Mouse (Mus musculus) heart, adult 18-20 months (tissue): ENCODE data around the gene Psmb10. TPM values are rescaled to one million over a fixed set of nuclear protein-coding genes. Genes with fewer than 3 reads are reported as not detected.

ENCODE experiments used
- microRNA-seq, 2 experiments: library from miRNA; unstranded; fragments of <30 nt; microRNA quantifications; one replicate each; pipeline ENCODE4 v1.2.0; 2022
- total RNA-seq, 2 experiments: library from RNA; stranded (reverse); gene quantifications; 2 replicates each; pipeline ENCODE4 v1.2.3; 2021

Gene Psmb10
- total RNA-seq, 2 experiments from 2014 or later: 72.5 to 92.1 TPM

Small RNAs within 50 kb of the gene (microRNA-seq; reads per million reads assigned to microRNA genes)
- gene Mir7074: 0.38 to 0.54 reads per million in 2 experiments

Other genes with a start within 250 kb of the Psmb10 start
- gene Acd, start 237.3 kb downstream of the Psmb10 start, total RNA-seq: 10 to 100 TPM; 11.0 to 12.6 TPM
- 1 to 10 TPM; 7.3 to 7.8 TPM for gene Pard6a, start 237.3 kb downstream of the Psmb10 start, total RNA-seq
- gene 4933405L10Rik, start 230.8 kb downstream of the Psmb10 start, total RNA-seq: not detected
- 1 to 10 TPM; 1.3 TPM for gene Enkd1, start 230.2 kb downstream of the Psmb10 start, total RNA-seq
- 1 to 10 TPM; 3.8 to 4.5 TPM for gene Gfod2, start 179.8 kb downstream of the Psmb10 start, total RNA-seq
- 10 to 100 TPM; 18.1 to 18.6 TPM for gene Ranbp10, start 111.1 kb downstream of the Psmb10 start, total RNA-seq
- gene Tsnaxip1, start 110.7 kb downstream of the Psmb10 start, total RNA-seq: not detected
- 1 to 10 TPM; 2.2 to 2.5 TPM for gene Cenpt, start 85.2 kb downstream of the Psmb10 start, total RNA-seq
- gene Thap11, start 83.3 kb downstream of the Psmb10 start, total RNA-seq: 10 to 100 TPM; 27.5 to 27.8 TPM
- gene Nutf2, start 77.9 kb downstream of the Psmb10 start, total RNA-seq: 10 to 100 TPM; 27.0 to 43.8 TPM
- gene Edc4, start 57.6 kb downstream of the Psmb10 start, total RNA-seq: 10 to 100 TPM; 23.0 to 25.7 TPM
- 1 to 10 TPM in 1 of 2 experiments, under 1 TPM in 1; 0.77 to 1.0 TPM for gene Nrn1l, start 44.9 kb downstream of the Psmb10 start, total RNA-seq
- gene Pskh1, start 38.0 kb downstream of the Psmb10 start, total RNA-seq: 10 to 100 TPM; 15.6 to 18.1 TPM
- gene Ctrl, start 4.6 kb downstream of the Psmb10 start, total RNA-seq: not detected
- under 1 TPM; 0.49 to 0.57 TPM for gene Lcat, start 4.9 kb upstream of the Psmb10 start, total RNA-seq
- 10 to 100 TPM; 27.2 to 38.1 TPM for gene Slc12a4, start 27.7 kb upstream of the Psmb10 start, total RNA-seq
- not detected for gene Dpep3, start 41.0 kb upstream of the Psmb10 start, total RNA-seq
- gene Dus2, start 52.9 kb upstream of the Psmb10 start, total RNA-seq: 10 to 100 TPM in 1 of 2 experiments, 1 to 10 TPM in 1; 8.3 to 10.1 TPM
- not detected for gene Dpep2nb, start 67.5 kb upstream of the Psmb10 start, total RNA-seq
- gene Ddx28, start 73.4 kb upstream of the Psmb10 start, total RNA-seq: 10 to 100 TPM; 11.2 to 12.1 TPM
- 10 to 100 TPM; 17.4 to 20.5 TPM for gene Nfatc3, start 120.4 kb upstream of the Psmb10 start, total RNA-seq
- 1 to 10 TPM in 1 of 2 experiments, under 1 TPM in 1; 0.35 to 1.4 TPM for gene Esrp2, start 198.5 kb upstream of the Psmb10 start, total RNA-seq
- 1 to 10 TPM; 6.7 to 7.9 TPM for gene Pla2g15, start 212.0 kb upstream of the Psmb10 start, total RNA-seq
- 10 to 100 TPM in 1 of 2 experiments, 1 to 10 TPM in 1; 8.8 to 11.5 TPM for gene Slc7a6, start 230.4 kb upstream of the Psmb10 start, total RNA-seq